Mouse (Mus musculus) myocyte (in vitro differentiated cells): ENCODE measurements around the gene Bckdhb. TPM values are rescaled to one million over a fixed set of nuclear protein-coding genes. Genes with fewer than 3 reads are reported as not detected.

Source experiments
- H3K27me3 ChIP-seq: one replicate; pipeline ENCODE4 v1.6.1; 2011; ENCODE audit not compliant: control insufficient read depth, insufficient read depth, insufficient read length
- H3K36me3 ChIP-seq: one replicate; pipeline ENCODE4 v1.6.1; 2011; ENCODE audit not compliant: control insufficient read depth, insufficient read depth
- H3K4me2 ChIP-seq: one replicate; pipeline ENCODE4 v1.6.1; 2011; ENCODE audit warnings: low read depth, control low read depth
- H3K4me3 ChIP-seq: one replicate; pipeline ENCODE4 v1.5.1; 2011; ENCODE audit warnings: mild to moderate bottlenecking, control low read depth, moderate library complexity
- H3K79me2 ChIP-seq: one replicate; pipeline ENCODE4 v1.6.1; 2011; ENCODE audit not compliant: control insufficient read depth, insufficient read depth
- H3ac ChIP-seq: one replicate; pipeline ENCODE4 v1.6.1; 2011; ENCODE audit not compliant: control insufficient read depth, insufficient read length
- CEBPB ChIP-seq: IDR thresholded peaks from 2 replicates; pipeline ENCODE4 v1.6.1; 2011; ENCODE audit warnings: mild to moderate bottlenecking, moderate library complexity; ENCODE audit not compliant: poor library complexity, insufficient read depth, severe bottlenecking
- E2F4 ChIP-seq: IDR thresholded peaks from one replicate; pipeline ENCODE4 v1.6.1; 2011; ENCODE audit warnings: mild to moderate bottlenecking, control low read depth, moderate library complexity; ENCODE audit not compliant: insufficient read depth
- MAX ChIP-seq: IDR thresholded peaks from one replicate; pipeline ENCODE4 v1.6.1; 2011; ENCODE audit warnings: low read depth, mild to moderate bottlenecking, control low read depth
- MYOD1 ChIP-seq, 3 experiments: IDR thresholded peaks; one replicate each; pipeline ENCODE4 v1.6.1; 2011; ENCODE audit warnings: control low read depth in 2 of 3, low read depth in 2 of 3, mild to moderate bottlenecking in 2 of 3, moderate library complexity in 1 of 3; ENCODE audit not compliant: insufficient read length in 2 of 3, control insufficient read depth in 1 of 3
- MYOG ChIP-seq, 3 experiments: IDR thresholded peaks; one replicate each; pipeline ENCODE4 v1.6.1; 2011; ENCODE audit warnings: control low read depth in 2 of 3, low read depth in 2 of 3, mild to moderate bottlenecking in 2 of 3; ENCODE audit not compliant: insufficient read length in 2 of 3, control insufficient read depth in 1 of 3, insufficient read depth in 1 of 3
- POLR2A ChIP-seq: IDR thresholded peaks from one replicate; pipeline ENCODE4 v1.6.1; 2011; ENCODE audit warnings: low read depth, mild to moderate bottlenecking, control low read depth, moderate library complexity; ENCODE audit not compliant: insufficient read length
- POLR2AphosphoS2 ChIP-seq: IDR thresholded peaks from one replicate; pipeline ENCODE4 v1.6.1; 2011; ENCODE audit warnings: low read depth, control low read depth; ENCODE audit not compliant: insufficient read length
- REST ChIP-seq: IDR thresholded peaks from one replicate; pipeline ENCODE4 v1.6.1; 2011; ENCODE audit warnings: mild to moderate bottlenecking, control low read depth, moderate library complexity; ENCODE audit not compliant: insufficient read depth, insufficient read length
- SRF ChIP-seq: IDR thresholded peaks from one replicate; pipeline ENCODE4 v1.6.1; 2011; ENCODE audit warnings: low read depth; ENCODE audit not compliant: control insufficient read depth, insufficient read length
- TCF12 ChIP-seq: IDR thresholded peaks from one replicate; pipeline ENCODE4 v1.6.1; 2011; ENCODE audit warnings: mild to moderate bottlenecking, control low read depth; ENCODE audit not compliant: poor library complexity, insufficient read depth, severe bottlenecking
- TCF3 ChIP-seq: IDR thresholded peaks from one replicate; pipeline ENCODE4 v1.6.1; 2011; ENCODE audit warnings: low read depth, control low read depth; ENCODE audit not compliant: insufficient read length
- USF1 ChIP-seq: IDR thresholded peaks from one replicate; pipeline ENCODE4 v1.6.1; 2011; ENCODE audit warnings: low read depth, mild to moderate bottlenecking, control low read depth, moderate library complexity
- polyA plus RNA-seq: library from polyadenylated mRNA; unstranded; fragments of >200 nt; fragmentation: generic; extraction: Trizol; gene quantifications from one replicate; pipeline ENCODE4 v1.2.1, GENCODE M21; 2012; ENCODE audit warnings: missing spikeins

The Bckdhb gene
- polyA plus RNA-seq, 1 experiment: 4.3 TPM

DNA sequence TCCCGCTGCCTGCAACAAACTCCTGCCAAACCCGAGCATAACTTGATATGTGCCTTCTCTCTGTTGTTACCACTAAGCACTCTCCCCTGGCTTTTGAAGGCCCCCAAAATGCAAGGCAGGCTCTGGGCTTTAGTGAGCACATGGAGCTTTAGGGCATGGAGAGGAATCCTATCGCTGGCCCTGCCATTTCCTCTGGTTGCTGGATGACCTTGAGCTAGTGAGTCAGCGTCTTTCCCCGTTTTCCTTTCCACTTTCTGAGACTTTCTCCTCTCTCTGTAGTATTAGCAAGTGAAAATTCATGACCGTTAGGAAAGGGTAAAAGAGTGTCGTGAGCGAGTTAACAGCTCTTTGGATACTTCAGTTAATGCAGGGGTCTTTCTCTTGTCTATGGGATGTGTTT is 111.1 kb downstream of the Bckdhb start:
- no peaks in the 10 kb centered on the region for H3K27me3 ChIP-seq
- no peaks in the 10 kb centered on the region for H3K79me2 ChIP-seq
- TF ChIP-seq POLR2AphosphoS2: no peak
- no peak for TF ChIP-seq MYOD1 (IDR thresholded peaks at IDR 0.05; ENCODE audit: control insufficient read depth in 1 of 3, insufficient read length in 2 of 3, low read depth in 2 of 3)
- no peak for TF ChIP-seq E2F4
- no peak for TF ChIP-seq CEBPB
- no peak for TF ChIP-seq SRF
- TF ChIP-seq POLR2A: no peak
- TF ChIP-seq USF1: no peak
- no peak for TF ChIP-seq TCF3
- no peak for TF ChIP-seq TCF12
- no peak for TF ChIP-seq MYOG (IDR thresholded peaks at IDR 0.05; ENCODE audit: control insufficient read depth in 1 of 3, insufficient read depth in 1 of 3, insufficient read length in 2 of 3, low read depth in 2 of 3)
- TF ChIP-seq REST: no peak
- no peak for TF ChIP-seq MAX
- no peaks in the 10 kb centered on the region for H3K36me3 ChIP-seq
- no peak overlapping the region for H3K4me2 ChIP-seq
- no peak overlapping the region for H3ac ChIP-seq
- no peak overlapping the region for H3K4me3 ChIP-seq

DNA sequence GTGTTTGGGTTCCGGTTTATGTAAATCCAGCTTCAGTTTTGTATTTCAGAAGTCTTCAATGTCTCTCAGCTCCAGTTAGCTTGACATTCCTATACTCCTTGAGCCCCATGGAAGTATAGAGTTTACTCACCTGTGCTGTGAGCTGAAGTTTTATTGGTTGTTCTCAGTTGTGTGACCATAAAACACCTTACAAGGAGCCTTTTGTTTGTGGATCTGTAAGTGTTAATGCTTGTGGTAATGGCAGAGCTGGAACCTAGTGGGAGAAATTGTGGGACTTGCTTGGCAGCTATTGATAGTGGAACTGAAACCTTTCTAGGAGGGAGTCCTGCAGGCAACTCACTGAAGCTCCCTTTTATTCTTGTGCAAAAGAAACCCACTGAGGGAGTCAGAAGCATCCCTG is 112.3 kb downstream of the Bckdhb start:
- Histone ChIP-seq H3K36me3 (no peaks in the 10 kb centered on the region), H3K4me2 (no peak overlapping the region), H3ac (no peak overlapping the region), H3K4me3 (no peak overlapping the region), H3K79me2 (no peaks in the 10 kb centered on the region), H3K27me3 (no peaks in the 10 kb centered on the region)
- TF ChIP-seq MYOD1 (IDR thresholded peaks at IDR 0.05; ENCODE audit: control insufficient read depth in 1 of 3, insufficient read length in 2 of 3, low read depth in 2 of 3) (no peak), E2F4 (no peak), POLR2AphosphoS2 (no peak), USF1 (no peak), TCF12 (no peak), SRF (no peak), MAX (no peak), REST (no peak), POLR2A (no peak), CEBPB (no peak), MYOG (IDR thresholded peaks at IDR 0.05; ENCODE audit: control insufficient read depth in 1 of 3, insufficient read depth in 1 of 3, insufficient read length in 2 of 3, low read depth in 2 of 3) (no peak), TCF3 (no peak)

GRCm38 (mm10) chr9:84038946-84039345 is 114.0 kb downstream of the Bckdhb start:
- Histone ChIP-seq H3K79me2 (no peaks in the 10 kb centered on the region), H3K4me3 (no peak overlapping the region), H3K27me3 (no peaks in the 10 kb centered on the region), H3K4me2 (no peak overlapping the region), H3ac (no peak overlapping the region), H3K36me3 (no peaks in the 10 kb centered on the region)
- no peak for TF ChIP-seq POLR2A
- no peak for TF ChIP-seq SRF
- TF ChIP-seq USF1: no peak
- no peak for TF ChIP-seq CEBPB
- no peak for TF ChIP-seq TCF12
- no peak for TF ChIP-seq MYOG (IDR thresholded peaks at IDR 0.05; ENCODE audit: control insufficient read depth in 1 of 3, insufficient read depth in 1 of 3, insufficient read length in 2 of 3, low read depth in 2 of 3)
- no peak for TF ChIP-seq MAX
- TF ChIP-seq POLR2AphosphoS2: no peak
- TF ChIP-seq REST: no peak
- TF ChIP-seq TCF3: no peak
- no peak for TF ChIP-seq MYOD1 (IDR thresholded peaks at IDR 0.05; ENCODE audit: control insufficient read depth in 1 of 3, insufficient read length in 2 of 3, low read depth in 2 of 3)
- no peak for TF ChIP-seq E2F4

DNA sequence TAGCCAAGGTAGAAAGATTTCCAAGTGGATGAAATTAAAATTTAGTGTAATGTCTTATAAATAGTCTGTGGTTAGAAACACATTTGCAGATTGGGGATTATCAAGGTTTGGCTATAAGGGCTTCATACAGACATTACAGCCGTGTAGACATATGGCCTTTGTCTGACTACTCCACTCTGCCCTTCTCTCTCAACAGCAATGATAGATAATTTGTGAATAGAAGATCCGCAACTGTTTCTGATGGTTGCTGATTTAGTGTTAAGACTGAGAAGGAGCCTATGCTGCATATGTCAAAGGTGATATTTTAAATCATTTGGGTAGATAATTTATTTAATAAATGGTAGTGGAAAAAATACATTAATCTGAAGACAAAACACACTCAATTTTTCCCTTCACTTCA is 115.4 kb downstream of the Bckdhb start:
- no peak for TF ChIP-seq MYOG (IDR thresholded peaks at IDR 0.05; ENCODE audit: control insufficient read depth in 1 of 3, insufficient read depth in 1 of 3, insufficient read length in 2 of 3, low read depth in 2 of 3)
- no peak for TF ChIP-seq CEBPB
- TF ChIP-seq MYOD1 (IDR thresholded peaks at IDR 0.05; ENCODE audit: control insufficient read depth in 1 of 3, insufficient read length in 2 of 3, low read depth in 2 of 3): no peak
- no peak for TF ChIP-seq SRF
- TF ChIP-seq E2F4: no peak
- TF ChIP-seq POLR2AphosphoS2: no peak
- TF ChIP-seq TCF3: no peak
- no peak for TF ChIP-seq REST
- TF ChIP-seq MAX: no peak
- no peak for TF ChIP-seq TCF12
- TF ChIP-seq USF1: no peak
- TF ChIP-seq POLR2A: no peak
- Histone ChIP-seq H3K36me3 (no peaks in the 10 kb centered on the region), H3K4me3 (no peak overlapping the region), H3K4me2 (no peak overlapping the region), H3K79me2 (no peaks in the 10 kb centered on the region), H3K27me3 (no peaks in the 10 kb centered on the region), H3ac (no peak overlapping the region)

DNA sequence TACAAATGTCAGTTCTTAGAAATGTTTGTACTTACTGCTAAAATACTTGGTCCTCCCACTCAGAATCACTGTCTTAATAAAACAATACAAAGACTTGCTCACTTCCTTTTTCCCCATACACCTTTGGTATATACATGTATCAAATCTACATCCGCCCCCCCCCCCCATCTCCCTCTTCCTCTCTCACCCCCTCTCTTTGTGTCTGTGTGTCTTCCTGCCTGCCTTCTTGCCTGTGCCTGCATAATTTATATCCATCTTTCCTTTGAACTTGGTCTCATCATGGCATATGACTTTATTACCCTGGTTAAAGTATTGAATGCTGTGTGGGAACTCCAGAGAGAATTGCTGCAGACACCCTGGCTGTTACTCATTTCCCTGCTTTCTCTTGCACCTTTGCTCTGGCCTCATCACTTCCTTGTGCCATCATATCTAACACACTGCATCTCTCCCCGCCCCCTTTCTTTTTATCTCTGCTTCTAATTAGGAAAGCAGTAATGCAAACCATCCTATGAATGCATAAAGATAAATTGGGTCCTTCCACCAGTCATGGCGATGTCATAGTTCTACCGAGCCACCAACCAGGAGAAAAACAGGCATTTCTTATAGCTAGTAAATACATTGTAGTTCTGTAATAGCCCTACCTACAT is 116.8 kb downstream of the Bckdhb start:
- Histone ChIP-seq H3K36me3 (no peaks in the 10 kb centered on the region), H3ac (no peak overlapping the region), H3K79me2 (no peaks in the 10 kb centered on the region), H3K4me2 (no peak overlapping the region), H3K4me3 (no peak overlapping the region), H3K27me3 (no peaks in the 10 kb centered on the region)
- no peak for TF ChIP-seq MYOG (IDR thresholded peaks at IDR 0.05; ENCODE audit: control insufficient read depth in 1 of 3, insufficient read depth in 1 of 3, insufficient read length in 2 of 3, low read depth in 2 of 3)
- TF ChIP-seq MYOD1 (IDR thresholded peaks at IDR 0.05; ENCODE audit: control insufficient read depth in 1 of 3, insufficient read length in 2 of 3, low read depth in 2 of 3): no peak
- TF ChIP-seq SRF: no peak
- TF ChIP-seq POLR2A: no peak
- no peak for TF ChIP-seq MAX
- no peak for TF ChIP-seq TCF12
- TF ChIP-seq POLR2AphosphoS2: no peak
- no peak for TF ChIP-seq CEBPB
- no peak for TF ChIP-seq USF1
- TF ChIP-seq E2F4: no peak
- TF ChIP-seq REST: no peak
- no peak for TF ChIP-seq TCF3
